Mouse (Mus musculus) limb, embryonic 10.5 days (tissue): Measurements from ENCODE around the gene Pik3cg. TPM values are rescaled to one million over a fixed set of nuclear protein-coding genes. Genes with fewer than 3 reads are reported as not detected.
A peak's percentile ranks its signal among the peaks of the same experiment; 100 is the strongest.

Experiments
- DNase-seq: peaks from one replicate; pipeline ENCODE4 v3.0.0-alpha.2; 2017; ENCODE audit warnings: low spot score
- H3K27ac ChIP-seq: fragments of 300-500 bp; sonication (generic); 2 replicates; pipeline ENCODE4 v1.5.1; 2016; ENCODE audit warnings: mild to moderate bottlenecking
- H3K27me3 ChIP-seq: fragments of 300-500 bp; sonication (generic); 2 replicates; pipeline ENCODE4 v1.6.1; 2016; ENCODE audit warnings: low read depth, mild to moderate bottlenecking; ENCODE audit not compliant: poor library complexity, severe bottlenecking
- H3K36me3 ChIP-seq: fragments of 300-500 bp; sonication (generic); 2 replicates; pipeline ENCODE4 v1.6.1; 2016; ENCODE audit warnings: mild to moderate bottlenecking, moderate library complexity
- H3K4me1 ChIP-seq: fragments of 300-500 bp; sonication (generic); 2 replicates; pipeline ENCODE4 v1.6.1; 2016
- H3K4me3 ChIP-seq: fragments of 300-500 bp; sonication (generic); 2 replicates; pipeline ENCODE4 v1.5.1; 2016; ENCODE audit warnings: mild to moderate bottlenecking, moderate library complexity
- H3K9me3 ChIP-seq: fragments of 300-500 bp; sonication (generic); replicated peaks from 2 replicates; pipeline ENCODE4 v1.6.1; 2016; ENCODE audit warnings: mild to moderate bottlenecking
- WGBS: fragments of 180-500 bp; shearing (Covaris S2); methylation state at CpG from one replicate; pipeline ENCODE4 v1.1.7; 2016; 5-methylcytosine and 5-hydroxymethylcytosine counted together
- polyA plus RNA-seq: library from polyadenylated mRNA; unstranded; fragments of >200 nt; fragmentation: Nextera tagmentation; extraction: Ambion mirVana; gene quantifications from 2 replicates; pipeline ENCODE4 v1.2.1, GENCODE M21; 2016

Gene Pik3cg
- polyA plus RNA-seq, 1 experiment from 2014 or later: 0.91 TPM

GRCm38 (mm10) chr12:32195000-32195399, 13.5 kb downstream of the Pik3cg start:
- Histone ChIP-seq H3K4me3 (no peak overlapping the region), H3K9me3 (no peaks in the 10 kb centered on the region), H3K4me1 (no peaks in the 10 kb centered on the region), H3K27me3 (no peaks in the 10 kb centered on the region), H3K27ac (no peak overlapping the region), H3K36me3 (no peaks in the 10 kb centered on the region)
- WGBS: 92% methylated on average over 4 of the region's 4 CpGs
- no peak for DNase-seq

- H3K4me1 ChIP-seq: no peaks in the 10 kb centered on the region
- WGBS: 76% methylated on average over 1 of the region's 1 CpGs
- no peak overlapping the region for H3K27ac ChIP-seq
- H3K4me3 ChIP-seq: no peak overlapping the region
- H3K36me3 ChIP-seq: no peaks in the 10 kb centered on the region
- no peaks in the 10 kb centered on the region for H3K27me3 ChIP-seq
- H3K9me3 ChIP-seq: no peaks in the 10 kb centered on the region
- no peak for DNase-seq
Observed at GRCm38 (mm10) chr12:32194358-32194757, 14.1 kb downstream of the Pik3cg start.

DNA sequence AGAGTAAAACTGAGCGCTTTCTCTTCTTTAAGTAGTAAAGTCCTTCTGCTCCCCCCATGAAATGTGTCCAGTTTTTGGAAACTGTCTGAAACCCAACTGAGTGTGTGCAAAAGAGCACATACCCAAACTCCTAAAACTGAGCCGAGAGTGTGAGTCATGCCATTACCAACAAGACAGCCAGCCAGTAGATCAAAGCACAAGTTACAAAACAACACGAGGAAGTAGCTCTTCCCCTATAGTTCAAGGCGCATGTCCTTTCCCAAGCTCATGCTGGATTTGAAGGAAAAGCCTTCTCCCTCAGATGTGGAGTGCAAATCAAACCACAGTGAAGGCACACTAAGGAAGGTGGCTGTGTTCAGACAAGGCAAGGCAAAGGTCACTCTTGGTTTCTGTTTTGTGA, 17.5 kb downstream of the Pik3cg start:
- Histone ChIP-seq H3K9me3 (no peaks in the 10 kb centered on the region), H3K36me3 (no peaks in the 10 kb centered on the region), H3K27ac (no peak overlapping the region), H3K4me1 (no peaks in the 10 kb centered on the region), H3K27me3 (0 out of 2 replicates have a peak, but pooled peaks cover 11% of the 10 kb centered on the region), H3K4me3 (no peak overlapping the region)
- WGBS: 76% methylated on average over 4 of the region's 4 CpGs
- no peak for DNase-seq

DNA sequence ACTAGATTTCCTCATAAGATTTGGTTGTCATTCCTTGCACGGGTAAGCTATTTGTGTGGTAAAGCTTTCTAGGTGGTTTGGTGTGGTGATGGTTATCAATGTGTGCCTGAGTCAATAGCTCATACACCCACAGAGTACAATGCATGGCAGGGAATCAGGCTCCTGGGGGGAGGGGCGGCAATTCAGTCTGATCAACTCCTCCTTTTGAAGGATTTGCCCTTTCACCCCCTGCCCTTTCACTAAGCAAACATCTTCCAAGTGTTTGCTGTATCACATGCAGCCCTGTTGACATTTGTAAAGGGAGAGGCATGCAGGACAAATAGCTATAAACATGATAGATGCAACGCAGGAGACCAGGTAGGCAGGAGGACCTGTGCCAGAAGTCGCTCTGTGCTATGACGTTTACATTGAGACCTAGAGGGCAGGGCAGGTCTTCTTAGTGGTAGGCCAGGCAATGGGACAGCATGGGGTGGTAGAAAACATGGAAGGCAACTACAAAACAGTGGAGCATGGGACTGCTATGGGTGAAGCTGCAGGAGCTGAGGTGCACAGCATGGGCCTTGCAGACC, 20.7 kb downstream of the Pik3cg start:
- no peaks in the 10 kb centered on the region for H3K9me3 ChIP-seq
- no peak for DNase-seq
- H3K4me3 ChIP-seq: no peak overlapping the region
- 0 out of 2 replicates have a peak, but pooled peaks cover 16% of the 10 kb centered on the region for H3K27me3 ChIP-seq
- H3K27ac ChIP-seq: no peak overlapping the region
- 73% methylated on average over 5 of the region's 5 CpGs for WGBS
- H3K36me3 ChIP-seq: no peaks in the 10 kb centered on the region
- no peaks in the 10 kb centered on the region for H3K4me1 ChIP-seq

DNA sequence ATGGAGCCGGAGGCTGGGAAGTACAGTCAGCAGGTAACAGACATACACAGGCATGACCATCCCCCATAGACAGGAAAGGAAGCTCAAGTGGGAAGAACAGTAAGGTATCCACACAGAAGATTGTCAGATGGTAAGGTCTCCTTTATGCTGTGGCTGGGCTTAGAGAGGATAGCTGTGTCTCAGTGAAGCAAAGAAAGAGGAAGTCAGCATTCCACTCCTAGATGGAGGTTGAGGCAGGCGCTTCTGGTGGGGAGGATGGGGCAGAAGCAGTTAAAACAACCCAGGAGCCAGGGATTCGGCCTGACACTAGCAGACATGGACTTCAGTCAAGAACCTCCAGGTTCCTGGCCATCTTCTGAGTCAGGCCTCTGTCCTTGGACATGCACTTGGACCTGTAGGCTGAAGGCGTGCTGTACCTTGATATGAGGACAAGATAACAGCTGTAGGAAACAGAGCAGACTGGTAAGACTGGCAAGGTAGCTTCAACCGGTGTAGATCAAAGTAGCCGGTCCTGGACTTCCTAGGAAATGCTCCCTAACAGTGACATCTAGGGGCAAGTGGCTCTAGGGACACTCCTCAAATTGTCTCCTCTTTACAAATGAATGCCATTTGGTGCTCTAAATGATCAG, 21.7 kb downstream of the Pik3cg start:
- no peak for DNase-seq
- Histone ChIP-seq H3K4me3 (no peak overlapping the region), H3K9me3 (no peaks in the 10 kb centered on the region), H3K27me3 (0 out of 2 replicates have a peak, but pooled peaks cover 20% of the 10 kb centered on the region), H3K27ac (no peak overlapping the region), H3K36me3 (no peaks in the 10 kb centered on the region), H3K4me1 (peaks cover under 1% of the 10 kb centered on the region; the same call in 1 of the 2 replicates)
- WGBS: 67% methylated on average over 6 of the region's 6 CpGs

GRCm38 (mm10) chr12:32184874-32185273, 23.6 kb downstream of the Pik3cg start:
- no peaks in the 10 kb centered on the region for H3K36me3 ChIP-seq

GRCm38 (mm10) chr12:32183584-32183983, 24.9 kb downstream of the Pik3cg start:
- H3K9me3 ChIP-seq: no peaks in the 10 kb centered on the region
- no peak overlapping the region for H3K4me3 ChIP-seq
- DNase-seq: no peak
- 0 out of 2 replicates have a peak, but pooled peaks cover 20% of the 10 kb centered on the region for H3K27me3 ChIP-seq
- WGBS: 68% methylated on average over 1 of the region's 1 CpGs
- no peak overlapping the region for H3K27ac ChIP-seq
- peaks cover 3% of the 10 kb centered on the region; the same call in 1 of the 2 replicates for H3K4me1 ChIP-seq
- H3K36me3 ChIP-seq: no peaks in the 10 kb centered on the region

More at GRCm38 (mm10) chr12:32184874-32185273, 23.6 kb downstream of the Pik3cg start:
- no peak overlapping the region for H3K4me3 ChIP-seq
- H3K4me1 ChIP-seq: peaks cover 3% of the 10 kb centered on the region; the same call in 1 of the 2 replicates
- DNase-seq: no peak
- no peaks in the 10 kb centered on the region for H3K9me3 ChIP-seq
- 0 out of 2 replicates have a peak, but pooled peaks cover 20% of the 10 kb centered on the region for H3K27me3 ChIP-seq
- WGBS: 97% methylated on average over 3 of the region's 3 CpGs
- no peak overlapping the region for H3K27ac ChIP-seq

DNA sequence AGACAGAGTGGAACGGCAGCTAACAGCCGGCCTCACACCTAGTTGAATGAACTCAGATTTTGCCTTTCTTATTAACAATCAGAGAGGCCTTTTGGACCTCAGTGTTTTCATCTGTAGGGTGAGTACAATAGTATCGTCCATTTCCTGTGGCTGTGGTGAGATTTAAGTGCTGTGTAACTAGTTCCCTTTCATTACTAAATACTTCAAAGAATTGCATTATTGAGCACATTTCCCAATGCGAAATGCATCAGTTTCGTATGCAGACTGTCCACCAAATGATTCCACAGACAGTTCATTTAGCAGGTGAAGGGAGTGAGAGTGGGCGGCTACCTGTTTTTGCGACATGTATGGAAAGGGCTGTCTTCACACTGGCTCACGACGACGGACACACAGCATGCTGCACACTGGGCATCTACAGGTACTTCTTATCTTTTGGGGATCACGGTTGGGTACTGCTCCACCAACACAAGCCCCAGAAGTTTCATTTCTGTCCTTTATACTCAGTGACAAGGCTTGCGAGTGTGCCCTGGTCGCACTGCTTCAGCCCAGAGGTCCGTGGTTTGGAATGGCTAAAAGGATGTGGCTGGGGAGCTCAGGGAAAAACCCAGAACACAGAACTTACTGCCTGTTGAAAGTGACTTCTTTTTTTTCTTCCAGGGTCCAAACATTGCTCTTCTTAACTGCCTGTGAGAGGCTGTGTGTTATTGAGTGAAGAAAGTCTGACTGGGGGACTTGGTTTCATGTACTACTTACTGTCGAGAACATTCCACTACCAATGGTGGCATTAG, 25.6 kb downstream of the Pik3cg start:
- no peak for DNase-seq
- Histone ChIP-seq H3K4me1 (peaks cover 3% of the 10 kb centered on the region; the same call in 1 of the 2 replicates), H3K9me3 (no peaks in the 10 kb centered on the region), H3K27ac (no peak overlapping the region), H3K36me3 (no peaks in the 10 kb centered on the region), H3K4me3 (no peak overlapping the region), H3K27me3 (0 out of 2 replicates have a peak, but pooled peaks cover 20% of the 10 kb centered on the region)
- 90% methylated on average over 15 of the region's 15 CpGs for WGBS

- WGBS: 45% methylated on average over 4 of the region's 4 CpGs
- Histone ChIP-seq H3K27ac (no peak overlapping the region), H3K27me3 (peaks cover 24% of the 10 kb centered on the region; the same call in 1 of the 2 replicates), H3K4me1 (peaks cover 3% of the 10 kb centered on the region; the same call in 1 of the 2 replicates), H3K9me3 (no peaks in the 10 kb centered on the region), H3K4me3 (no peak overlapping the region), H3K36me3 (no peaks in the 10 kb centered on the region)
- no peak for DNase-seq
Observed at GRCm38 (mm10) chr12:32181885-32182284, 26.6 kb downstream of the Pik3cg start.

DNA sequence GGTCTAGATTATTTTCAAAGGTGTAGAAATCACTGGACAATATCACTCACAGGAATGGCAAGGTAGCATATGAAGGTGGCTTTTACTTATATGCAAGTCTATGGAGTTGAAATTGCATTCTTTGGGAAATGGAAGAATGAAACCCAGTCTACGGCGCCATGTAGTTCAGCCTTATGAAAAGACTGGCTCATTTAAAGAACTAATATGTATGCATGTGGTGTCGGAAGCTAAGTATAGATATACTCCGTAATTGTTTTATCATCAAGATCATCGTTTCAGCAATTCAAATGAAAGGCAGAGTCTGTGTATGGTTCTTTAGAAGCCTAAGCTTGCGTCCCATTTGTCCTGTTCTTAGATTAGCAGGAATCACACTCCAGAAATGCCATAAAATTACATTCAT, 34.0 kb downstream of the Pik3cg start:
- no peak overlapping the region for H3K27ac ChIP-seq
- no peaks in the 10 kb centered on the region for H3K9me3 ChIP-seq
- DNase-seq: no peak
- H3K4me1 ChIP-seq: no peaks in the 10 kb centered on the region
- peaks cover 67% of the 10 kb centered on the region for H3K27me3 ChIP-seq
- no peak overlapping the region for H3K4me3 ChIP-seq
- no peaks in the 10 kb centered on the region for H3K36me3 ChIP-seq
- 94% methylated on average over 6 of the region's 6 CpGs for WGBS

DNA sequence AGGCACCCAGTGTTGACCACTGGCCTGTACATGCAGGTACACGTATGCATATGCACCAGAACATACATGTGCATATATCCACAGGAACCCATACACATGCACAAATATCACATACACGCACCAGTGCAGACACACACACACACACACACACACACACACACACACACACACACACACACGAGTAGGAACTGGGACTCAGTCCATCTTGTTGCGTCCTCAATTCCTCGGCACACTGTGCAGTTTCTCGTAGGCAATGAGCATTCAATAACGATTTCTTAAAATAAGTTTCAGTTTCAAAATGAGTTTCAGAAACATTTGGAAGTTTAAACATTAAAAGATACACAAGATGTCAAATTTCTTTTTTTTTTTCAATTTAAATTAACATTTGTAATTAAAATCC, 35.6 kb downstream of the Pik3cg start:
- Histone ChIP-seq H3K9me3 (no peaks in the 10 kb centered on the region), H3K4me3 (no peak overlapping the region), H3K36me3 (no peaks in the 10 kb centered on the region), H3K4me1 (peaks cover 5% of the 10 kb centered on the region; the same call in 1 of the 2 replicates), H3K27me3 (peaks cover 82% of the 10 kb centered on the region), H3K27ac (no peak overlapping the region)
- 90% methylated on average over 7 of the region's 7 CpGs for WGBS
- no peak for DNase-seq

- Histone ChIP-seq H3K27me3 (peaks cover 87% of the 10 kb centered on the region), H3K27ac (no peak overlapping the region), H3K4me3 (no peak overlapping the region), H3K36me3 (no peaks in the 10 kb centered on the region), H3K9me3 (no peaks in the 10 kb centered on the region), H3K4me1 (peaks cover 5% of the 10 kb centered on the region; the same call in 1 of the 2 replicates)
- 9% methylated on average over 5 of the region's 5 CpGs for WGBS
- DNase-seq: peak; percentile 44
Observed at GRCm38 (mm10) chr12:32169164-32169563, 39.3 kb downstream of the Pik3cg start.

GRCm38 (mm10) chr12:32168751-32169150, 39.7 kb downstream of the Pik3cg start:
- no peaks in the 10 kb centered on the region for H3K9me3 ChIP-seq
- H3K4me1 ChIP-seq: peaks cover 5% of the 10 kb centered on the region; the same call in 1 of the 2 replicates
- WGBS: 17% methylated on average over 3 of the region's 3 CpGs
- H3K27me3 ChIP-seq: peaks cover 86% of the 10 kb centered on the region
- no peak for DNase-seq
- no peak overlapping the region for H3K27ac ChIP-seq
- H3K4me3 ChIP-seq: no peak overlapping the region
- no peaks in the 10 kb centered on the region for H3K36me3 ChIP-seq
